Mouse (Mus musculus): ENCODE measurements around the gene Map3k4. TPM values are rescaled to one million over a fixed set of nuclear protein-coding genes. Genes with fewer than 3 reads are reported as not detected.

Gene Map3k4
- polyA plus RNA-seq, 1 experiment: 25.4 TPM

DNA sequence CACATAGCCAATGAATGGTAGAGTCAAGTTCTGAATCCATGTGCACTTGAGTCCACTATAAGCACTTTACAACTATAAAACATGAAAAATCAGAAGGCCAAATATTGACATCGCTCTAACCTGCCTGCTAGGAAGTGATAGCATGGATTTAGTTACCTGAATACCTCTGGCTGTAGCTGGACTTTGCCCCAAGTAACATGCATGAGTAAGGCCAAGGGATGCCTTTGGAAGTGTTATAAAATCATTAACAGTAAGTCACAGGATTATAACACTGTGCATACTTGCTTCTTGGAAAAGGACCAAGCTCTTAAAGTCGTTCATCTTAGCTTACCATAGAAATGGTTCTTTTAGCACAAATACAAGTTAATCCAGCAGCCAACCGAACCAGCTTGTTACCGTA, 18.6 kb upstream of the Map3k4 start:
- no peaks in the 10 kb centered on the region for H3K4me1 ChIP-seq (ENCODE audit: control insufficient read depth, insufficient read depth, low read length)
- no peak overlapping the region for H3K27ac ChIP-seq (ENCODE audit: insufficient read depth, low read length)
- TF ChIP-seq CTCF (IDR thresholded peaks at IDR 0.05; ENCODE audit: extremely low read depth, insufficient read depth, low read length): no peak
- no peak for TF ChIP-seq POLR2A (IDR thresholded peaks at IDR 0.05; ENCODE audit: extremely low read depth, insufficient read depth, low read length)
- H3K4me3 ChIP-seq (ENCODE audit: insufficient read depth, low read length): no peak overlapping the region

- TF ChIP-seq POLR2A (IDR thresholded peaks at IDR 0.05; ENCODE audit: extremely low read depth, insufficient read depth, low read length) (no peak), CTCF (IDR thresholded peaks at IDR 0.05; ENCODE audit: extremely low read depth, insufficient read depth, low read length) (no peak)
Observed at GRCm38 (mm10) chr17:12336073-12336868, 17.7 kb upstream of the Map3k4 start.

DNA sequence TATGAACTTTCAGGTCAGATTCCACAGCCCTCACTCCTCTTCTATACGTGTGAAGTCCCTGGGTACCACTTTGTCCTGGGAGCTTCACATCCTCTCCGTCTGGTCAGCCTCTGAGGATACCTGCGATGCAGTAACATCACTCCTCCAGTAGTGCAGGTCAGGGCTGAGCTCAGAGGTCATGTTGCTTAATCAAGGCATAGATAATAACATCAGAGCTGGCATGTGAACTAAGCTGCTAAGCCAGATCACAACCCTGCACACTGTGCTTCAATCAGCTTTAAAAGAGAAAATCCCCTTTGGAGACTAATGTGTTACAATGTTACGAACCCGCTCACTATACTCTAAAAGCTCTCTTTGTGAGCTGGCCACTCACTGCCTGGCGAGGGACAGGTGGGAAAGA, 16.5 kb upstream of the Map3k4 start:
- Histone ChIP-seq H3K4me1 (ENCODE audit: control insufficient read depth, insufficient read depth, low read length) (no peaks in the 10 kb centered on the region), H3K27ac (ENCODE audit: insufficient read depth, low read length) (no peak overlapping the region), H3K4me3 (ENCODE audit: insufficient read depth, low read length) (no peak overlapping the region)
- TF ChIP-seq CTCF (IDR thresholded peaks at IDR 0.05; ENCODE audit: extremely low read depth, insufficient read depth, low read length): no peak
- TF ChIP-seq POLR2A (IDR thresholded peaks at IDR 0.05; ENCODE audit: extremely low read depth, insufficient read depth, low read length): no peak

More at GRCm38 (mm10) chr17:12336073-12336868, 17.7 kb upstream of the Map3k4 start:
- no peak overlapping the region for H3K4me3 ChIP-seq (ENCODE audit: insufficient read depth, low read length)
- no peaks in the 10 kb centered on the region for H3K4me1 ChIP-seq (ENCODE audit: control insufficient read depth, insufficient read depth, low read length)
- H3K27ac ChIP-seq (ENCODE audit: insufficient read depth, low read length): no peak overlapping the region

- TF ChIP-seq CTCF (IDR thresholded peaks at IDR 0.05; ENCODE audit: extremely low read depth, insufficient read depth, low read length): no peak
- no peak for TF ChIP-seq POLR2A (IDR thresholded peaks at IDR 0.05; ENCODE audit: extremely low read depth, insufficient read depth, low read length)
- H3K4me3 ChIP-seq (ENCODE audit: insufficient read depth, low read length): no peak overlapping the region
- H3K4me1 ChIP-seq (ENCODE audit: control insufficient read depth, insufficient read depth, low read length): no peaks in the 10 kb centered on the region
Observed at GRCm38 (mm10) chr17:12327847-12328518, 9.4 kb upstream of the Map3k4 start.

DNA sequence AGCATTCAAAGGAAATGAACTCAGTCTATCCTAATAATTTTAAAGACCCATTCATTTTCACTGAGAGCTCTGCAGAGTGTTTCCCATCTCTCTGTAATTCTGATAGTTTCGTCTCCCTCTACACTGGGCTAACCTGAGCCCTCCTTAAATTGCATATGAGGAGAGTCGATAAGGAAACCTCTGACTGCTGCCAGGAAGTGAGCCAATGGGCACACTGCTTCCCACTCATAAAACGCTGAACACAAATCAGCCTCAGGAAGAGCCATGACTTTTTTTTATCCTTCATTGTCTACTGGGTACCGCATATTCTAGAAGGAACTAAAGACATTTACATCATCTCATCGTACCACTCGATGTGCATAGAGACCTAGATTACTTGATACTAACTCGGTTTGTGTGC, 1.2 kb upstream of the Map3k4 start:
- TF ChIP-seq CTCF (IDR thresholded peaks at IDR 0.05; ENCODE audit: extremely low read depth, insufficient read depth, low read length): no peak
- no peak for TF ChIP-seq POLR2A (IDR thresholded peaks at IDR 0.05; ENCODE audit: extremely low read depth, insufficient read depth, low read length)
- peaks cover 3% of the 10 kb centered on the region; the same call in 1 of the 2 replicates for H3K4me1 ChIP-seq (ENCODE audit: control insufficient read depth, insufficient read depth, low read length)
- H3K4me3 ChIP-seq (ENCODE audit: insufficient read depth, low read length): no peak overlapping the region
- no peak overlapping the region for H3K27ac ChIP-seq (ENCODE audit: insufficient read depth, low read length)

More at GRCm38 (mm10) chr17:12327847-12328518, 9.4 kb upstream of the Map3k4 start:
- no peak overlapping the region for H3K27ac ChIP-seq (ENCODE audit: insufficient read depth, low read length)

- peak overlapping the region; percentile 76 for H3K27ac ChIP-seq (ENCODE audit: insufficient read depth, low read length)
- TF ChIP-seq CTCF (IDR thresholded peaks at IDR 0.05; ENCODE audit: extremely low read depth, insufficient read depth, low read length): no peak
- TF ChIP-seq POLR2A (IDR thresholded peaks at IDR 0.05; ENCODE audit: extremely low read depth, insufficient read depth, low read length): no peak
- peaks cover 3% of the 10 kb centered on the region; the same call in 1 of the 2 replicates for H3K4me1 ChIP-seq (ENCODE audit: control insufficient read depth, insufficient read depth, low read length)
- peak overlapping the region; percentile 54 for H3K4me3 ChIP-seq (ENCODE audit: insufficient read depth, low read length)
Observed at GRCm38 (mm10) chr17:12317954-12318651, 493 bp downstream of the Map3k4 start.

DNA sequence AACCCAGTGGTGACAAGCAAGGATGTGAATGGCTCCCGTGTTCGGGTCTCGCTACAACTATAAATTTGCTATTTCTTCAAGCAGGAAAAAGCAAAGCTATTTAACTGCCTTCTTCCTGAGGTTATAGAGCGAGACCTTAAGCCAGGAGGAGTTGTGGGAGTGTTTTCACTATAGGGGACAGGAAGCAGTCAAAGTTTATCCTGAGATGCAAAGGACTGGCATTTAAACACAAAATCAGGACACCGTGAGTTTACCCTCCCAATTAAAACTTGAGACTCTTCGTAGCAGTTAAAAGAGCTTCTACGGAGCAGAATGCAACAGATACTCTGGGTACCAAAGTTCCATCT, 1.0 kb downstream of the Map3k4 start:
- TF ChIP-seq CTCF (IDR thresholded peaks at IDR 0.05; ENCODE audit: extremely low read depth, insufficient read depth, low read length) (no peak), POLR2A (IDR thresholded peaks at IDR 0.05; ENCODE audit: extremely low read depth, insufficient read depth, low read length) (no peak)
- H3K27ac ChIP-seq (ENCODE audit: insufficient read depth, low read length): no peak overlapping the region
- peaks cover 3% of the 10 kb centered on the region; the same call in 1 of the 2 replicates for H3K4me1 ChIP-seq (ENCODE audit: control insufficient read depth, insufficient read depth, low read length)
- H3K4me3 ChIP-seq (ENCODE audit: insufficient read depth, low read length): peak overlapping the region; percentile 54

- Histone ChIP-seq H3K4me1 (ENCODE audit: control insufficient read depth, insufficient read depth, low read length) (peaks cover 3% of the 10 kb centered on the region; the same call in 1 of the 2 replicates), H3K27ac (ENCODE audit: insufficient read depth, low read length) (0 out of 2 replicates have a peak overlapping the region, but pooled peaks have one; percentile 45), H3K4me3 (ENCODE audit: insufficient read depth, low read length) (peak overlapping the region; percentile 45)
- TF ChIP-seq CTCF (IDR thresholded peaks at IDR 0.05; ENCODE audit: extremely low read depth, insufficient read depth, low read length) (no peak), POLR2A (IDR thresholded peaks at IDR 0.05; ENCODE audit: extremely low read depth, insufficient read depth, low read length) (no peak)
Observed at GRCm38 (mm10) chr17:12316251-12316650, 2.3 kb downstream of the Map3k4 start.

DNA sequence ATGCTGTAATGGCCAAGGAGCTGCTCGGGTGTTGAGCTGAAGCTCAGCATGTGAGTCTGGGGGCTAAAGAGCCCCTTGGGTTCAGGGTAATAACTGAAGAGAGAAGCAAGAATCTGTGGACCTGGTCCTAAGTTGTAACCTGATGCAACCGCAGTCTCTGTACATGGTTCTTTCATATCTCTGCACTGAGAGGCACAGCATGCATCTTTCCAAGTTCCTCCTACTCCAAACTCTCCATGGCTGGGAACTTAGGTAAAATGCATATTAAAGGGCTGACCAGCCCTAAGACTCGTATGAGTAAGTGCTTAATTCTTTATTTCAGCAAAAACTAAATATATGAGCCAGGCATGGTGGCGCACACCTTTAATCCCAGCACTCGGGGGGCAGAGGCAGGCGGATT, 6.3 kb downstream of the Map3k4 start:
- Histone ChIP-seq H3K27ac (ENCODE audit: insufficient read depth, low read length) (no peak overlapping the region), H3K4me3 (ENCODE audit: insufficient read depth, low read length) (no peak overlapping the region), H3K4me1 (ENCODE audit: control insufficient read depth, insufficient read depth, low read length) (peaks cover 3% of the 10 kb centered on the region; the same call in 1 of the 2 replicates)
- TF ChIP-seq POLR2A (IDR thresholded peaks at IDR 0.05; ENCODE audit: extremely low read depth, insufficient read depth, low read length) (no peak), CTCF (IDR thresholded peaks at IDR 0.05; ENCODE audit: extremely low read depth, insufficient read depth, low read length) (no peak)
